Mouse (Mus musculus): Measurements from ENCODE around the gene Apobec1. TPM values are rescaled to one million over a fixed set of nuclear protein-coding genes. Genes with fewer than 3 reads are reported as not detected.
A peak's percentile ranks its signal among the peaks of the same experiment; 100 is the strongest.

Apobec1 gene
- polyA plus RNA-seq, 1 experiment from 2014 or later = 1.8 TPM

- Histone ChIP-seq H3K9ac (no peak overlapping the region), H3K36me3 (no peaks in the 10 kb centered on the region), H3K27ac (no peak overlapping the region), H3K27me3 (no peaks in the 10 kb centered on the region), H3K4me1 (no peaks in the 10 kb centered on the region), H3K4me2 (replicated peaks) (no peak overlapping the region), H3K9me3 (replicated peaks) (no peaks in the 10 kb centered on the region), H3K4me3 (no peak overlapping the region)
- WGBS = 92% methylated on average over 6 of the region's 6 CpGs
- no peak for ATAC-seq (ENCODE audit: low FRiP score)
Observed at GRCm38 (mm10) chr6:122621066-122621465, 18.8 kb upstream of the Apobec1 start.

- no peak overlapping the region for H3K4me3 ChIP-seq
- no peak overlapping the region for H3K9ac ChIP-seq
- ATAC-seq (ENCODE audit: low FRiP score) = no peak
- H3K27me3 ChIP-seq = no peaks in the 10 kb centered on the region
- no peaks in the 10 kb centered on the region for H3K36me3 ChIP-seq
- H3K9me3 ChIP-seq (replicated peaks) = no peaks in the 10 kb centered on the region
- no peak overlapping the region for H3K27ac ChIP-seq
- 79% methylated on average over 3 of the region's 3 CpGs for WGBS
- no peaks in the 10 kb centered on the region for H3K4me1 ChIP-seq
- H3K4me2 ChIP-seq (replicated peaks) = no peak overlapping the region
Observed at GRCm38 (mm10) chr6:122616022-122616421, 13.8 kb upstream of the Apobec1 start.

GRCm38 (mm10) chr6:122614047-122614446 is 11.8 kb upstream of the Apobec1 start:
- WGBS = 60% methylated on average over 2 of the region's 2 CpGs
- Histone ChIP-seq H3K4me2 (replicated peaks) (no peak overlapping the region), H3K36me3 (no peaks in the 10 kb centered on the region), H3K4me1 (no peaks in the 10 kb centered on the region), H3K9ac (no peak overlapping the region), H3K27ac (no peak overlapping the region), H3K27me3 (no peaks in the 10 kb centered on the region), H3K9me3 (replicated peaks) (no peaks in the 10 kb centered on the region), H3K4me3 (no peak overlapping the region)
- ATAC-seq (ENCODE audit: low FRiP score) = no peak

- WGBS = 89% methylated on average over 4 of the region's 4 CpGs
- Histone ChIP-seq H3K4me2 (replicated peaks) (no peak overlapping the region), H3K27ac (no peak overlapping the region), H3K4me3 (no peak overlapping the region), H3K36me3 (no peaks in the 10 kb centered on the region), H3K4me1 (no peaks in the 10 kb centered on the region), H3K9me3 (replicated peaks) (no peaks in the 10 kb centered on the region), H3K9ac (no peak overlapping the region), H3K27me3 (no peaks in the 10 kb centered on the region)
- ATAC-seq (ENCODE audit: low FRiP score) = no peak
Observed at GRCm38 (mm10) chr6:122612426-122612825, 10.2 kb upstream of the Apobec1 start.

GRCm38 (mm10) chr6:122609771-122610170 is 7.5 kb upstream of the Apobec1 start, which contains the start of gene Gdf3:
Gene Gdf3 (minus strand): TSS chr6:122610087.
- ATAC-seq (ENCODE audit: low FRiP score) = no peak
- no peak within 1 kb of the TSS for H3K4me2 ChIP-seq (replicated peaks)
- 57% methylated on average over 14 of the region's 14 CpGs for WGBS
- H3K9me3 ChIP-seq (replicated peaks) = no peaks in the 10 kb centered on the region
- no peaks in the 10 kb centered on the region for H3K27me3 ChIP-seq
- H3K9ac ChIP-seq = no peak within 1 kb of the TSS
- H3K36me3 ChIP-seq = no peaks in the 10 kb centered on the region
- H3K4me1 ChIP-seq = no peaks in the 10 kb centered on the region
- H3K4me3 ChIP-seq = no peak within 1 kb of the TSS
- H3K27ac ChIP-seq = no peak within 1 kb of the TSS

- H3K4me1 ChIP-seq = no peaks in the 10 kb centered on the region
- 77% methylated on average over 9 of the region's 9 CpGs for WGBS
- H3K4me3 ChIP-seq = no peak overlapping the region
- no peaks in the 10 kb centered on the region for H3K36me3 ChIP-seq
- H3K9ac ChIP-seq = no peak overlapping the region
- no peak overlapping the region for H3K4me2 ChIP-seq (replicated peaks)
- no peak for ATAC-seq (ENCODE audit: low FRiP score)
- no peaks in the 10 kb centered on the region for H3K9me3 ChIP-seq (replicated peaks)
- no peak overlapping the region for H3K27ac ChIP-seq
- no peaks in the 10 kb centered on the region for H3K27me3 ChIP-seq
Observed at GRCm38 (mm10) chr6:122609377-122609728, 7.1 kb upstream of the Apobec1 start.

GRCm38 (mm10) chr6:122608434-122609376 is 6.5 kb upstream of the Apobec1 start:
- 77% methylated on average over 10 of the region's 10 CpGs for WGBS
- Histone ChIP-seq H3K27ac (no peak overlapping the region), H3K4me3 (no peak overlapping the region), H3K27me3 (no peaks in the 10 kb centered on the region), H3K9me3 (replicated peaks) (no peaks in the 10 kb centered on the region), H3K4me1 (no peaks in the 10 kb centered on the region), H3K4me2 (replicated peaks) (no peak overlapping the region), H3K9ac (no peak overlapping the region), H3K36me3 (no peaks in the 10 kb centered on the region)
- ATAC-seq (ENCODE audit: low FRiP score) = no peak

- Histone ChIP-seq H3K4me2 (replicated peaks) (no peak overlapping the region), H3K9me3 (replicated peaks) (no peaks in the 10 kb centered on the region), H3K27ac (no peak overlapping the region), H3K4me1 (no peaks in the 10 kb centered on the region), H3K27me3 (no peaks in the 10 kb centered on the region), H3K4me3 (no peak overlapping the region), H3K9ac (no peak overlapping the region), H3K36me3 (no peaks in the 10 kb centered on the region)
- ATAC-seq (ENCODE audit: low FRiP score) = no peak
- 97% methylated on average over 12 of the region's 12 CpGs for WGBS
Observed at GRCm38 (mm10) chr6:122607700-122608099, 5.5 kb upstream of the Apobec1 start.

GRCm38 (mm10) chr6:122606661-122607060 is 4.4 kb upstream of the Apobec1 start:
- no peak for ATAC-seq (ENCODE audit: low FRiP score)
- Histone ChIP-seq H3K36me3 (no peaks in the 10 kb centered on the region), H3K9ac (no peak overlapping the region), H3K9me3 (replicated peaks) (no peaks in the 10 kb centered on the region), H3K4me2 (replicated peaks) (no peak overlapping the region), H3K27me3 (no peaks in the 10 kb centered on the region), H3K27ac (no peak overlapping the region), H3K4me1 (no peaks in the 10 kb centered on the region), H3K4me3 (no peak overlapping the region)
- WGBS = 96% methylated on average over 11 of the region's 11 CpGs

GRCm38 (mm10) chr6:122605483-122605882 is 3.2 kb upstream of the Apobec1 start:
- Histone ChIP-seq H3K36me3 (no peaks in the 10 kb centered on the region), H3K4me3 (no peak overlapping the region), H3K4me1 (no peaks in the 10 kb centered on the region), H3K9ac (no peak overlapping the region), H3K27ac (no peak overlapping the region), H3K4me2 (replicated peaks) (no peak overlapping the region), H3K9me3 (replicated peaks) (no peaks in the 10 kb centered on the region), H3K27me3 (no peaks in the 10 kb centered on the region)
- no peak for ATAC-seq (ENCODE audit: low FRiP score)
- 97% methylated on average over 8 of the region's 8 CpGs for WGBS

- no peaks in the 10 kb centered on the region for H3K4me1 ChIP-seq
- H3K27ac ChIP-seq = no peak overlapping the region
- H3K4me2 ChIP-seq (replicated peaks) = no peak overlapping the region
- no peaks in the 10 kb centered on the region for H3K27me3 ChIP-seq
- H3K9ac ChIP-seq = no peak overlapping the region
- no peaks in the 10 kb centered on the region for H3K9me3 ChIP-seq (replicated peaks)
- no peak for ATAC-seq (ENCODE audit: low FRiP score)
- no peak overlapping the region for H3K4me3 ChIP-seq
- no peaks in the 10 kb centered on the region for H3K36me3 ChIP-seq
Observed at GRCm38 (mm10) chr6:122604260-122604659, 2.0 kb upstream of the Apobec1 start.

- ATAC-seq (ENCODE audit: low FRiP score) = no peak
- H3K9ac ChIP-seq = no peak overlapping the region
- peak overlapping the region; percentile 57 for H3K4me2 ChIP-seq (replicated peaks)
- H3K27me3 ChIP-seq = no peaks in the 10 kb centered on the region
- no peaks in the 10 kb centered on the region for H3K9me3 ChIP-seq (replicated peaks)
- H3K4me3 ChIP-seq = no peak overlapping the region
- H3K4me1 ChIP-seq = no peaks in the 10 kb centered on the region
- no peak overlapping the region for H3K27ac ChIP-seq
- H3K36me3 ChIP-seq = no peaks in the 10 kb centered on the region
- 54% methylated on average over 1 of the region's 1 CpGs for WGBS
Observed at GRCm38 (mm10) chr6:122602992-122603322, 713 bp upstream of the Apobec1 start.

- Histone ChIP-seq H3K9ac (no peak overlapping the region), H3K36me3 (no peaks in the 10 kb centered on the region), H3K27ac (no peak overlapping the region), H3K9me3 (replicated peaks) (no peaks in the 10 kb centered on the region), H3K4me1 (no peaks in the 10 kb centered on the region), H3K27me3 (no peaks in the 10 kb centered on the region), H3K4me3 (no peak overlapping the region), H3K4me2 (replicated peaks) (no peak overlapping the region)
- 91% methylated on average over 3 of the region's 3 CpGs for WGBS
- ATAC-seq (ENCODE audit: low FRiP score) = no peak
Observed at GRCm38 (mm10) chr6:122601615-122602014, 629 bp downstream of the Apobec1 start.

Measured in hindbrain, embryonic 12.5 days (tissue).